Mouse (Mus musculus): Measurements from ENCODE around the gene Ikzf4.

Ikzf4 gene

DNA sequence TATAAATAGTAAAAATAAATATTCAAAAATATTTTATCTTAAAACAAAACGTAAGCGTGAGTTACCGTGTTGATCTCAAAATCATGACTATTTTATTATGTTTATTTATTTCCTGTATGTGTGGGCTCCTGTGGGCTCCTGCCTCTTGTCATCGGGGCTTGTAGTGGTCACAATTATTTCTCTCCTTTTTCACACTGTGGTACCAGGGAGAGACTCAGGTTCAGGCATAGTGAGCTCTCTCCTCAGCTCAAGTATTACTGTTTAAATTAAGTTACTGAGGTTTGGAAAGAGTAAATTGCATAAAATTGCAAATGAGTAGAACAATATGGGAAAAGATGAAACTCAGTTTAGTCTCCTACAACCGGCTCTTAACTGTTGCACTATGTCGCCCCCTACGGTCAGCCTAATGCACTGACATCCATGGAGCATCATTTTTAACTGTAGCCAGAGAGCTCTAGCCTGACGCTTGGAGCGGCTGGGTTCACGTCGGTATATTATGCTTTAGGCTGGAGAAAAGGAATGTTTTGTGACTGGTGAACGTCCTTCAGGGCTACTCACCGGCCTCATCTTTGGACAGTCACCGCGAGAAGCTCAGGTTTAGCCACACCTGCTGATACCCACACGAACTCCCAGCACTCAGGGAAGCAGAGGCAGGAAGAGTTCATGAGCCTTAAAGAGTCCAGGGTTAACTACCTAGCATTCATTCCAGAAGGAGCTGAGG is 33.2 kb downstream of the Ikzf4 start:
- peak; percentile 94 for DNase-seq (ENCODE audit: low spot score)

DNA sequence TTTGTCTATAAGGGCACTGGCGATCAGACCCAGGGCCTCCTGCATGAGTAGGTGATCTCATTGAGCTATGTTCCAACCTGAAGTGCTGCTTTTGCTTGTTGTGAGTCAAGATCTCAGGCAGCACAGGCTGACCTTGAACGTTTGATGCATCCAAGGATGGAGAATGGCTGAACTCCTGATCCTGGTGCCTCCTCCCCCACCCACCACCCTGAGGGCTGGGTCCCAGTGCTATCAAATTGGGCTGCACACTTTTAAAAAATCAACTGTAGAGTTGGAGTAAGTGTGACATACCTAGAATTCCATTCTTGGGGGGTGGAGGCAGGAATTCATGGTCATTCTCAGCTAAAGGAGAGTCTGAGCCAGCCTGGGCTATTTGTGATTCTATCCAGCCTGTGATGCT is 39.3 kb downstream of the Ikzf4 start:
- no peak for DNase-seq (ENCODE audit: low spot score)

DNA sequence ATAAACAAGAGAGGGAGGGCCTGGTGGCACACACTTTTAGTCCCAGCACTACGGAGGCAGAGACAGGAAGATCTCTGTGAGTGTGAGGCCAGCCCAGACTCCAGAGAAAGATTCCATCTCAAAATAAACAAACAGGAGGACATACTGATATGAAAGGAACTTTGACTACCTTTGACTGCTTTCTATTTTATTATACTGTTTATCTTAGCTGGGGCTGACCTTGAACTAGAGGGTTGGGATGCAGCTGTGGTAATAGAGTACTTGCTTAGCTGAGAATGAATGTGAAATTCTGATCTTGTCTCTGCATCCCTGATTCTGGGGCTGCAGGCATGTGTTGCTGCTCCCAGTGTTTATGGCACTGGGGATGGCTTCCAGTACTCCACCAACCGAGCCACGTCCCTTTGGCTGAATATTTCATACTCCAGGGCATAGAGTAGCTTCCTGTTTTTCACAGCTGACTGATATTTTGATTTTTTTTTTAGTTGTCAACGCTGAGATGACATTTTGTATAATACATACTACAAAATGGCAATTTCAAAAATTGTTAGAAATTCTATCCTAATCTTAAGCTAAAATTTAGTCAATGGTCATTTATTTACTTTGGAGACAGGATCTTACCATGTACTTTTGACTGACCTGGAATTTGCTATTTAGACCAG is 43.2 kb downstream of the Ikzf4 start:
- DNase-seq (ENCODE audit: low spot score): no peak

DNA sequence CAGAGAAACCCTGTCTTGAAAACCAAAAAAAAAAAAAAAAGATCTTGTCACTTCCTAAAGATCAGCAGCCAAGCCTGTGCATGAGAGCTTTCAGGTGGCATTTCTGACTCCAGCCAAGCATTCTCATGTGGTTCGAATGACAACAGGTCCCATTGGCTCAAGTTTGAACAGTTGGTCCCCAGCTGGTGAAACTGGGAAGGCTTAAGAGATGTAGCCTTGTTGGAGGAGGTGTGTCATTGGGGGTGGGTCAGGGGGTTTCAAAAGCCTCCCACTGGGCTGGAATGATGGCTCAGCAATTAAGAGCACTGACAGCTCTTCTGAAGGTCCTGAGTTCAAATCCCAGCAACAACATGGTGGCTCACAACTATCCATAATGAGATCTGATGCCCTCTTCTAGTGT is 44.3 kb downstream of the Ikzf4 start:
- no peak for DNase-seq (ENCODE audit: low spot score)

DNA sequence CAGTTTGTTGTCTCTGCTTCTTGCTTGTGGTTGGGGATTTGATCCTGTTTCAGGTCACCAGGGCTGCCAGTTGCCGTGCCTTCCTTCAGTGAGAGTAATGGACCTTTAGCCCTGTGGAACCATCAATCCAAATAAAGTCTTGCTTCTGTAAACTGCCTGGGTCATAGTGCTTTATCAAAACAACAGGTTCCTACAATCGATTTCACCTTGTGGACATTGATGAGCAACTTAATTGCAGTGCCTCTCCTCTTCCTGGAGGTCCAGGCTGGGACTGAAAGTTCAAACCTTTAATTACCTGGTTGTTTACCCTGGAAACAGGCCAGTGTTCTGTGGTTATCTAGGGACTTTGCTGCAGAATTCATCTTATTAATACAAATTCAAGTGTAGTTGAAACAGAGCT is 47.3 kb downstream of the Ikzf4 start:
- no peak for DNase-seq (ENCODE audit: low spot score)

DNA sequence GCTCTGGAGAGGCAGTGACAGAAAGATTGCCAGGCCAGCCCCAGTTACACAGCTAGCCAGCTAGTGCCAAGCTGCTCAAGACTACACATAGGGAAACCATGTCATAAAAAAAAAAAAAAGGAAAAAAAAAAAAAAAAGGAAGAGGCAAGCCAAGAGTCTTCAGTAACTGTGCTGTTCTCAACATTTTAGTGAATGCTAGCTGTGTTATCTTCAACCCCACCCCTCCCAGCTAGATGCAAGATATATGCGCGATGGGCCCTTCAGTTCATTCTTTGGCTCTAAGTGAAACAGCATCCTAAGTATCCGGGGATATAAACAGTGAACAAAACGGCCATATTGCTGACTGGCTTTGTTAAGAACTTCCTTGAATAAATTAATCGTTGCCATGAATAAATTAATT is 53.0 kb downstream of the Ikzf4 start:
- no peak for DNase-seq (ENCODE audit: low spot score)

DNA sequence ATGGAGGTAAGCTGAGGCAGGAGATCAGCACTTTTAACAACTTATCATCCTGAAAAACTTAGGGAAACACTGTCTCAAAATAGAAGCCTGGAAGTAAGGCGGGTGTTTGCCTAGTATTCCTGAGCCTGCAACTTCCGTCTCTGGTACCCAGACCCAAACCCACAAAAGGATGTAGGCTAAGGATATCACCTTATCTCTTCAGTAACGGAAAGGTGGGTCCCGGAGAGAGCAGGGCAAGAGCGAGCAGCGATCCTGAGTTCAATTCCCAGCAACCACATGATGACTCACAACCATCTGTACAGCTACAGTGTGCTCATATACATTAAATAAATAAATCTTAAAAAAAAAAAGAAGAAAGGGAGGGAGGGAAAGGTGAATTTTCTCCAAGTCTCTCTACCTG is 54.4 kb downstream of the Ikzf4 start:
- DNase-seq (ENCODE audit: low spot score): no peak

DNA sequence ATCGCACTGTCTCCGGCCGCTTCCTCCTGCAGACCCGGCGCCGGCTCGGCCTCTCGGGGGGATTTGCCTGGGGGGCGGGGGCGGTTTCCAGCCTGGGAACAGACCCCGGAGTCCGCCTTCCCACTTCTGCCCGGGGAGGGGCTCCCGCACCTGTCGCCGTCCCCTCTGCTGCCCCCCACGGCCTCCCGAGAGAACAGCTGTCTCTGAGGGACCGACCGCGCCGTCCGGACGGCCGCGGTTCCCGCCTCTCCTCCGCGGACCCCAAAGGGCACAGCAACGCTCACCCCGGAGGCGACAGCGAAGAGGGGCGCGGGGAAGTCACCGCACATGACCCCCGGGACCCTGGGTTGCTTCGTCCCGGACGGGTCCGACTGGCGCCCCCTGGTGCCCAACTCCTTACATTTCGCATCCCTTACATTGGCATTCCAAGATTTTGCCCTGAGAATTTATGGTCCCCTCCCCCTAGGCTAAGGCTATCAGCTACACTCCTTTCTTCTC is 55.5 kb downstream of the Ikzf4 start:
- peak; percentile 88 for DNase-seq (ENCODE audit: low spot score)

DNA sequence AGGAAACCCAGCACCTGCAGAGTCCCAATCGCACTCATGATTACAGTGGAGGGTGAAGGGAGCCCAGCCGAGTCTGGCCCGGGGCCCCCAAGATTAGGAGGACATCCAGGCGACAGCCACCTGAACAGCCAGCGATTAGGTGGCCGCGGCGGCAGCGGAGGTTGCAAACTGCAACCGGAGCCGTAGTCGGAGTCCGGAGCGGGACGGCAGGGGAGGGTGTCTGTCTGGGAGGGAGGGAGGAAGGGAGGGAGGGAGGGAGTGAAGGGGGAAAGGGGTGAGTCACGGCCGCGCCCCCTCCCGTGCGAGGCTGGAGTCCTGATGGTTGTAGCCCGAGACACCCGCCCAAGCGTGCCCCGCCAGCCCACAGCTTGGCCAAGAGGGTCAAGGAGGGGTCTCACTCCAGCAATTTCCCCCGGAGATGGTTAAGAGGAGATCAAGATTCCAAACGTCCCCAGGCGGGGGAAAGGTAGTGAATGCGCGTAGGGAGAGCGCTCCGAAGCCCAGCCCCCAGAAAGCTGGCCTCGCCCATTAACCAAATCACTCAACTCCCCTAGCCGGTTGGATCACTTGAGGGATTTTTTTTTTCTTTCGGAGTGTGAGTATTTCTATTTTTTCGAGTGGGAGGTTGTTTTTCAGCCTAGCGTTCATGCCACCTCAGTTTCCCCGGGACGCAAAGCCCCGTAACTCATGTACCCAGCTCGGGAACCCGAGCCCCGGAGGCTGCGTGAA is 56.2 kb downstream of the Ikzf4 start, which contains the start of gene Erbb3:
TSS of gene Erbb3 (minus strand) at position 189 of the 729 bp plus-strand sequence.
- DNase-seq (ENCODE audit: low spot score): peak; percentile 78

DNA sequence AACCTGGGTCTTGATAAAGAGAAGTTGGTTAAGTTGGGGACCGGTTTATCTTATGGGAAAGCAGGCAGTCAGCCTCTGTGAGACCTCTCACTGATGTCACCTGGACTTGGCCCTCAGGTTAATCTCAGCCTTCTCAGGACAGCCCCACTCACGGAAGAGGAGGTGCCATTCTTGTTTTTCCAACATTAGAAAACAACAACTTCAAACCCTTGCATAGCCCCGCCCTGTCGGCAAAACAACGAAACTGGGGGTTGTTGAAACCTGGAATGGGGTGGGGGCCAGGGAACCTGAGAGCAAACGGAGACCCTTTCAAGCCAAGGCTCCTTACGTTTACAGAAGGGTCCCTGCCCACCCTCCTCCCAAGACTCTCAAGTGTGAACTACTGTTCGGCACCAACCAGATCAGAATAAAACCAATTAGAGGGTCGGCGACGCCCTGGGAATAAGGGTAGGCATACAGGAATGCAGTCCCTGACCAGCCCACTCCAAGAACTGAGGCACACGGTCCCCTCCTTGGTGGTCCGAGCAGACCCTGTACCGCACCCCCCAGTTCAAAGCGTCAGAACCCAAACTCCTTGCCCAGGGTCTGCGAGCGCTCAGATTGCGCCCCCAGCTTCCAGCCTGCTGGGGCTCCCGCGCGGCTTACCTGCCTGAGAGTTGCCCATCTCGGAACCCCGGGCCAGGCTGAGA is 56.9 kb downstream of the Ikzf4 start:
- peak; percentile 27 for DNase-seq (ENCODE audit: low spot score)

DNA sequence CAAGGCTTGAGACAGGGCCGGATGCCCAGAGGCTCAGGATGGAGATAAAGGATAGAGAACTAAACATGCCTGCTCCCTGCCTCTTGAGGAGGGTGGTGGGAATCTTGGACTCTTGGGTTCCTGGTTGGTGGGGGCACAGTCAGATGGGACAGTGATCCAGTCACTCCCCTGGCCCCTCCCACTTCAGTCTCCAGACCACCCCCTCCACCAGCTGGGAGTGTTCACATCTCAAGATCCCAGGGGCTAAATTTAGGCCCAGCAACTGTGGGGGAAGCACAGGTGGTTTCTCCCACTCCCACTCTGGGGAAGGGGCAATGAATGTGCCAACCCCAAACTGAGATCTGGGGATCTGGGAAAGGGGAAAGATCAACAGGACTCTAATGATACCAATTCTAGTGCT is 57.7 kb downstream of the Ikzf4 start:
- no peak for DNase-seq (ENCODE audit: low spot score)

DNA sequence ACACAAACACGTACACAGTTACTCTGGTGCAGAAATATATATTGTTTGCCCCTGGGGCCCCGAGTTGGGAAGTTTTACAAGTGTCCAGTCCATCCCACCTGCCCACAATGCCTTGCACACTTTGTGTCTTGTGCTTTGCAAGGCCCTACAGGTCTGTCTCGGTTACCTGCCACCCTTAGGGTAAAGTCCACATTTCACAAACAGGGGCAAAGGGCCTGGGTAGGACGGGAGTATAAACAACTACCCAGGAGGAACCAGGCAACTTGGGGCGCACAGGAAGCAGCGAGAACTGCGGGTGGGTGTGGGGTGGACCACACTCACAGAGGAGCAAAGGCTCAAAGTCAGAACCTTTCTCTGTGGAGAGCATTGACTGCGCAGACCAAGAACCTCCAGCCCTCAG is 58.1 kb downstream of the Ikzf4 start:
- no peak for DNase-seq (ENCODE audit: low spot score)

DNA sequence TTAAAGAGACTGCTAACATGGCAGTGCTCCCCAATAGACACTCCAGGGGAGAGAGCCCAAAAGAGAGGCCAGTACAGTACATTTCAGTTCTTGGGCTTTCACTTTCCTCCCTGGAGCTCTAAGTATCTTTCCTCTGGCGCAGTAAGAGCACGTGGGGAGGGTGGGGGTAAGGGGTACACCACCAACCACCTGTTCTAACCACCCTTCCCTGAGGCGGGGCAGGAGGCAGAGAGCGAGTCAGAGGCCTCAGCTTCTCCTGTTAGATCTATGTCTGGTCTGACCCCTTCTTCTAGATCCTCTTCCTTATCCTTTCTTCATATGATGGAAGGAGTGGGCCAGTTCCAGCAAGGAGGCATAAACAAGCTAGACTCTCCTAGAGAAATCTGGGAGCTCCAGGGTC is 58.7 kb downstream of the Ikzf4 start:
- DNase-seq (ENCODE audit: low spot score): no peak

DNA sequence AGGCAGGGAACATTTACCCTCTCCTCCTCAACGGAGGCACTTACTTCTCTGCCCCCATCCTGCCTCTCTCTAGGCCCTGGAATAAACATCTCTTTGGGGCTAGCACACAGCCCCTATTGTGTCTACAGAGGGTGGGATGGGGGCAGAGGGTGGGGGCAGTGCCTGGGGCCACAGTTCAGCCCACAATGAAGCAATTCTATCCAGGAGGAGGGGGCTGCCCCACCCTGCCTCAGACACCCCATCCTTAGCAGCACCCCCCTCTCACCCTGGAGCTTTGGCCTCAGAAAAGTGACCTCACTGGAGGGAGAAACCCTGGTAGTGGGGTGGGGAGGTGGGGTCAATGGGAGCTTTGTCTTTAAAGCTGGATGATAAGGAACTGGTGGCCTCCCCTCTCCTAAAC is 59.2 kb downstream of the Ikzf4 start:
- DNase-seq (ENCODE audit: low spot score): no peak

DNA sequence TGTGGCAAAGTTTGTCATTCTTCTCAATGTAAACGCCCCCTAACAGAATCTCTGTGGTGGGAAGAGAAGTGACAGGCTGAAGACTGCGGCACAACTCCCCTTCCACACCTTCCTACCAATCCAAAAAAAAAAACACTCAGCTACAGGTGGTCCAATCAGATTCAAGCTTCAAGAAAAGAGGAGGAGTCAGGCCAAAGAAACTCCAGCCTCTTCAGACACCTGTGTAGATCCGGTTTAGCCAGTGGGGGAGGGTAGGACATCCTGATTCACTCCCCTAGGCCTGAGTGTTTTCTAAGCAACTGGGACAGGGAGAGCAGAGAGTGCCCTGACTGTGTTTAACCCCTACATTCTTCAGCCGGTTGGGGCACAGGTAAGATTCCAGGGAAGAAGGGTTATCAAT is 61.4 kb downstream of the Ikzf4 start:
- DNase-seq (ENCODE audit: low spot score): peak; percentile 33

DNA sequence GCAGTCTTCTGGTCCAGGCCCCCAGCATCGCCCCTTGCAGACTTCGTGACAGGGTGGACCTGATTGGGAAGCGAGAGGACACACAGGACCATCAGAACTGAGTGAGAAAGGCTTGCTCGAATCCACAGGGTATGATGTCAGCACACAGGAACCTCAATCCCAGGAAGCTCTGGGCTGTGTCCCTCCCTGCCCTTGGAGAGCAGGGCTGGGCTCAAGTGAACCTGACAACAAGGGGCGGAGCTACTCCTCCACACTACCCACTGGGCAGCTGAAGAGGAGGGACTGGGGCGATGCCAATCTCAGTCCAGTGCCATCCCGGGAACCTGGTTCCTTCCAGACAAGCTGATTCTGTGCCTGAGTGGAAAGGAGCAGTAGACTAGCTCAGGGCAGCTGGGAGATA is 62.1 kb downstream of the Ikzf4 start:
- no peak for DNase-seq (ENCODE audit: low spot score)
